8 mouse cellular contexts compared by ENCODE assay signal in the genomic region with DNA sequence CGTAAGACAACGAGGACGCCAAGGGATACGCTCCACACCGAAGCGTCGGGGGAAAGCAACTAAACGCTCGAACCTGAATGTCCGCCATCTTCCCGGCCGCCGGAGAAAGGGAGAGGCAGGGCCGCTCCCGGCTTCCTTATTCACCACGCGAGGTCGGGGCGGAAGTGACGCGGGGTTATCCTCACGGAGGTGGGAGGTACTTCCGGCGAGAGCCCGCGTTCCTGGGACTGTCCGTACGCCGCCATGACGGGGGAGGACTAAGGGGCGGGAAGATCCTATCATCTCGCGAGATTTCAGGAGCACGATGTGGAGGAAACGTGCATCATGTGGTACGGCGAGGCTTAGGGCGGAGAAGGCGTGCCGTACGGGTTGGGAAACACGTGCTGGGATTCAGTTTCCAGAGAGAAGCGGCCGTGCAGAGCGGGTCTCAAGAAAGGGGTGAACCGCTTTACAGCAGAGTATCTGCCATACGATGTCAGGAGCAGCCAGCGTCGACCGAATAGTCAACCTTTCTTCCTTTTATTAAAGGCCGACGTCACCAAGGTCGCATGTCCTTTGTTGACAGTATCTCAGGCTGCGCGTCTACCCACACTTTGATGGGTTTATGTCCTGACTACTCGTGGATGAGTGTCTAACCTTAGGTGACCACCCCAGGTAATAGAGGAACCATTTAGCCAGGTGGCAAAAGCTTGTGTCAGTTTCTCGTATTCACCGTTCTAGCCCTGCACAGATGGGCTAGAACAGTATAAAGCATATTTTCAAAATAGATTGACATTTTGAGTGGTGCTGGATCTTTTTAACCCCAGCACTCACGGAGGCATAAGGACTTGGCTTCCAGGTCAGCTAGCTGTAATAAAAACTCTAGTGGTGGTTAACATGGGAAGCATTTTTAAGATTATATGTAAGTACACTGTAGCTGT. TPM values are rescaled to one million over a fixed set of nuclear protein-coding genes. Genes with fewer than 3 reads are reported as not detected.
DNase-seq lines count a peak whose midpoint lies in the region; ATAC-seq lines count a peak whose summit lies in the region.

A gene (minus strand): TSS at position 216 of the 920 bp plus-strand sequence.

- ATAC-seq in hindbrain, embryonic 14.5 days (ENCODE audit: low FRiP score): peak; percentile 88

- peaks cover 68% of the 10 kb centered on the region for H3K36me3 ChIP-seq in hindbrain, embryonic 14.5 days (replicated peaks; ENCODE audit: control insufficient read depth, insufficient read depth)

- H3K27ac ChIP-seq in hindbrain, embryonic 14.5 days: peak within 1 kb of the TSS; percentile 91

- peak within 1 kb of the TSS; percentile 92 for H3K4me3 ChIP-seq in hindbrain, embryonic 14.5 days (replicated peaks; ENCODE audit: low read length)

- peak within 1 kb of the TSS; percentile 96 for H3K4me2 ChIP-seq in hindbrain, embryonic 14.5 days (replicated peaks)

- peak within 1 kb of the TSS; percentile 98 for H3K9ac ChIP-seq in hindbrain, embryonic 14.5 days

- no peaks in the 10 kb centered on the region for H3K27me3 ChIP-seq in hindbrain, embryonic 14.5 days (ENCODE audit: control insufficient read depth, insufficient read depth, low read length)

- H3K9me3 ChIP-seq in hindbrain, embryonic 14.5 days (ENCODE audit: control insufficient read depth, low read length): no peaks in the 10 kb centered on the region

- under 1% methylated on average over 59 of the region's 59 CpGs for WGBS in hindbrain, embryonic 14.5 days

- DNase-seq in R1 (ENCODE audit: low read depth, low spot score): peak; percentile 99
- DNase-seq in cerebellum, postnatal 25 days: peak; percentile 97 to 99
- DNase-seq in frontal cortex, postnatal 25 days (ENCODE audit: low spot score in 2 of 2): peak; percentile 94 to 97
- DNase-seq in hindbrain, embryonic 14.5 days (ENCODE audit: low spot score): peak; percentile 99
- DNase-seq in layer of hippocampus, postnatal 36 days: peak; percentile 98 to 99
- peak; percentile 100 for DNase-seq in lung, postnatal 36 days
- peak; percentile 100 for DNase-seq in retina, postnatal 1 day
- peak; percentile 93 to 99 for DNase-seq in urinary bladder, adult 18-20 months (ENCODE audit: low spot score in 2 of 2)

- H3K4me1 ChIP-seq in hindbrain, embryonic 14.5 days (replicated peaks; ENCODE audit: control insufficient read depth, insufficient read depth, low read length): peaks cover 31% of the 10 kb centered on the region

RNA-seq across cellular contexts. Expression of the gene that starts here (rescaled TPM):
- polyA plus RNA-seq in hindbrain, embryonic 14.5 days (2014; fragmentation: Nextera tagmentation; extraction: Ambion mirVana): 767 and 952 TPM in 2 replicates
- total RNA-seq in layer of hippocampus, postnatal 36 days (2021): 100 to 1,000 TPM; 408 to 432 TPM

Comparison
In these comparisons a context has a peak if more than half of its experiments do, and no peak if none do; other contexts are left out.
1. Peak in every context shown above with its lines: DNase-seq, ATAC-seq, H3K4me3 ChIP-seq and H3K27ac ChIP-seq.